ENCODE assay signal across 32 mouse cellular contexts in the genomic region with DNA sequence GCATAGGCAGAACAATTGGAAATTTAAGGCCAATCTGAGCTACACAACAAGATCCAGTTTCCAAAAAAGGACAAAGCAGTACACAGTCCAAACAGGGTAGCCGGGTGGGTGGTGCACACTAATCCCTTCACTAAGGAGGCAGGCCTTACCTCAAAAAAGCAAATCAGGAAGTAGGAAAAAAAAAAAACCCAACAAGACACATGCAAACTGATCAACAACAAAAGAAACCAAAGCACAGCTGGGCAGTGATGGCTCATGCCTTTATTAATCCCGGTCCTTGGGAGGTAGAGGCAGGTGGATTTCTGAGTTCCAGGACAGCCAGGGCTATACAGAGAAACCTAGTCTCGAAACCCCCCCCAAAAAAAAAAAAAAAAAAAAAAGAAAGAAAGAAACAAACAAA. TPM values are rescaled to one million over a fixed set of nuclear protein-coding genes. Genes with fewer than 3 reads are reported as not detected.
A peak's percentile ranks its signal among the peaks of the same experiment; 100 is the strongest.
DNase-seq lines count a peak whose midpoint lies in the region; ATAC-seq and TF ChIP-seq lines count a peak whose summit lies in the region.
"Had no signal": no experiment of that assay in that cellular context is flagged by ENCODE, and none has a peak within 500 bp of the region (broad histone marks: within the 10 kb centered on the region; RNA-seq: fewer than 3 reads in every experiment).

No protein-coding gene starts in this region.

- H3K4me2 ChIP-seq in midbrain, embryonic 14.5 days (ENCODE audit: low read length), result no peak overlapping the region
- H3K4me2 ChIP-seq: embryonic facial prominence, embryonic 12.5 days; embryonic facial prominence, embryonic 15.5 days; heart, embryonic 13.5 days; hindbrain, embryonic 14.5 days; intestine, embryonic 15.5 days had no signal

- in situ Hi-C loops in ES-E14 (cut with MboI; ENCODE audit: low sequenced_read_pairs in 2 of 2, unreplicated experiment in 2 of 2), result no loop called here

- H3K9ac ChIP-seq in ES-E14 (ENCODE audit: insufficient read depth, low read depth, low read length, poor library complexity, severe bottlenecking), result no peak overlapping the region
- H3K9ac ChIP-seq in midbrain, embryonic 14.5 days (replicated peaks; ENCODE audit: low read length), result no peak overlapping the region
- H3K9ac ChIP-seq: embryonic facial prominence, embryonic 12.5 days; embryonic facial prominence, embryonic 15.5 days; heart, embryonic 13.5 days; hindbrain, embryonic 14.5 days; intestine, embryonic 15.5 days had no signal

- no peaks in the 10 kb centered on the region for H3K27me3 ChIP-seq in midbrain, embryonic 14.5 days (ENCODE audit: control insufficient read depth, insufficient read depth, low read length)
- H3K27me3 ChIP-seq: embryonic facial prominence, embryonic 12.5 days; embryonic facial prominence, embryonic 15.5 days; intestine, embryonic 15.5 days; Patski had no signal

- no peak for TF ChIP-seq POLR2A in bone marrow, adult 2 months (IDR thresholded peaks at IDR 0.05; ENCODE audit: borderline replicate concordance, control insufficient read depth, low read depth, low read length)

- no peak for TF ChIP-seq CTCF in bone marrow, adult 2 months (IDR thresholded peaks at IDR 0.05; ENCODE audit: control insufficient read depth, insufficient read depth, low read length)

- H3K36me3 ChIP-seq in ES-E14 (ENCODE audit: control insufficient read depth, insufficient read depth, low read length, poor library complexity, severe bottlenecking), result no peaks in the 10 kb centered on the region
- no peaks in the 10 kb centered on the region for H3K36me3 ChIP-seq in midbrain, embryonic 14.5 days (ENCODE audit: control insufficient read depth, insufficient read depth, low read length)
- H3K36me3 ChIP-seq: embryonic facial prominence, embryonic 12.5 days; embryonic facial prominence, embryonic 15.5 days; heart, embryonic 10.5 days; heart, embryonic 13.5 days; intestine, embryonic 15.5 days had no signal

- no peak overlapping the region for H3K4me3 ChIP-seq in ES-E14 (ENCODE audit: insufficient read depth in 1 of 2, low read depth in 1 of 2, low read length in 2 of 2, poor library complexity in 1 of 2, severe bottlenecking in 1 of 2)
- H3K4me3 ChIP-seq in bone marrow, adult 2 months (replicated peaks; ENCODE audit: control insufficient read depth, low read depth, low read length), result peak overlapping the region; percentile 30
- no peak overlapping the region for H3K4me3 ChIP-seq in midbrain, embryonic 14.5 days (replicated peaks; ENCODE audit: low read depth, low read length)
- H3K4me3 ChIP-seq: embryonic facial prominence, embryonic 12.5 days; embryonic facial prominence, embryonic 15.5 days; heart, adult 2 months; heart, embryonic 10.5 days; heart, embryonic 13.5 days; intestine, embryonic 15.5 days had no signal

- peak; percentile 14 for DNase-seq in CD4-positive helper T cell, adult 2 months (ENCODE audit: low read depth, low spot score)
- DNase-seq in ES-E14 (ENCODE audit: low read depth, low spot score), result no peak
- no peak for DNase-seq in midbrain, embryonic 14.5 days
- DNase-seq in thymus, postnatal 36 days, result no peak
- no peak for DNase-seq in embryo, embryonic 10 days (ENCODE audit: low spot score)
- DNase-seq: adrenal gland, adult 2 months; adrenal gland, postnatal 14 days; cerebellum, adult 11-12 months; cerebellum, adult 8-10 months; cerebellum, postnatal 10 days; cerebellum, postnatal 36 days; gastrocnemius, postnatal 10 days; gastrocnemius, postnatal 36 days; heart, adult 2 months; heart, postnatal 14 days; heart, postnatal 4 days; kidney, adult 11 months had no signal

- no peaks in the 10 kb centered on the region for H3K9me3 ChIP-seq in ES-E14 (ENCODE audit: control insufficient read depth, insufficient read depth, low read depth, low read length)
- no peaks in the 10 kb centered on the region for H3K9me3 ChIP-seq in midbrain, embryonic 14.5 days (ENCODE audit: control insufficient read depth, low read length)
- H3K9me3 ChIP-seq: embryonic facial prominence, embryonic 12.5 days; embryonic facial prominence, embryonic 15.5 days; heart, embryonic 10.5 days; heart, embryonic 13.5 days; intestine, embryonic 15.5 days had no signal

- peaks cover 0 to 2% of the 10 kb centered on the region in 2 experiments; a peak in 2 of 4 replicates for H3K4me1 ChIP-seq in ES-E14 (ENCODE audit: control insufficient read depth in 2 of 2, insufficient read depth in 2 of 2, low read length in 2 of 2, poor library complexity in 1 of 2)
- H3K4me1 ChIP-seq in bone marrow, adult 2 months (ENCODE audit: control insufficient read depth, insufficient read depth, low read length), result no peaks in the 10 kb centered on the region; the same call in 1 of the 2 replicates
- peaks cover 18% of the 10 kb centered on the region for H3K4me1 ChIP-seq in midbrain, embryonic 14.5 days (ENCODE audit: control insufficient read depth, insufficient read depth, low read length)

- no peak overlapping the region for H3K27ac ChIP-seq in ES-E14 (ENCODE audit: insufficient read depth, low read depth, low read length, poor library complexity, severe bottlenecking)
- H3K27ac ChIP-seq in bone marrow, adult 2 months (ENCODE audit: control insufficient read depth, insufficient read depth, low read depth, low read length, poor library complexity), result no peak overlapping the region; the same call in 1 of the 2 replicates
- H3K27ac ChIP-seq in midbrain, embryonic 14.5 days (replicated peaks; ENCODE audit: low read depth, low read length), result no peak overlapping the region
- H3K27ac ChIP-seq: embryonic facial prominence, embryonic 12.5 days; embryonic facial prominence, embryonic 15.5 days; heart, adult 2 months; heart, embryonic 10.5 days; heart, embryonic 13.5 days; hindbrain, embryonic 14.5 days; hindbrain, postnatal 0 days; intestine, embryonic 15.5 days had no signal

- ATAC-seq in midbrain, embryonic 14.5 days (ENCODE audit: low FRiP score, low TSS enrichment), result no peak
- ATAC-seq: forebrain, embryonic 16.5 days; hindbrain, postnatal 0 days; intestine, embryonic 15.5 days; Patski had no signal

- WGBS in bone marrow, adult 2 months, result 49% methylated on average over 3 of the region's 3 CpGs
- 62% methylated on average over 3 of the region's 3 CpGs for WGBS in midbrain, embryonic 14.5 days

TF ChIP-seq in ES-E14, 5 proteins besides CTCF, POLR2A, EP300 and RAD21:
- TF ChIP-seq ZNF384 (IDR thresholded peaks at IDR 0.05; ENCODE audit: low read depth, low read length) (peak; percentile 70), MAFK (IDR thresholded peaks at IDR 0.05; ENCODE audit: insufficient read depth, low read depth, low read length) (no peak), HCFC1 (IDR thresholded peaks at IDR 0.05; ENCODE audit: borderline replicate concordance, insufficient read depth, low read length) (no peak)

RNA-seq across cellular contexts. Expression of a gene that starts 2.5 kb away (rescaled TPM):
- 31.3 and 45.2 TPM in 2 replicates for total RNA-seq in ES-E14 (2012; rRNA removed)
- polyA plus RNA-seq in bone marrow, adult 2 months (2011; ENCODE audit: insufficient read depth, insufficient read length, low replicate concordance, missing spikeins), result 22.6 and 65.3 TPM in 2 replicates
- 28.4 and 44.1 TPM in 2 replicates for polyA plus RNA-seq in midbrain, embryonic 14.5 days (2014; fragmentation: Nextera tagmentation; extraction: Ambion mirVana)

RNA-seq across cellular contexts. Expression of a gene that starts 2.5 kb away (rescaled TPM):
- total RNA-seq in ES-E14 (2012; rRNA removed), result 5.1 and 7.1 TPM in 2 replicates
- 1.9 and 4.7 TPM in 2 replicates for polyA plus RNA-seq in bone marrow, adult 2 months (2011; ENCODE audit: insufficient read depth, insufficient read length, low replicate concordance, missing spikeins)
- 20.8 and 25.2 TPM in 2 replicates for polyA plus RNA-seq in midbrain, embryonic 14.5 days (2014; fragmentation: Nextera tagmentation; extraction: Ambion mirVana)

RNA-seq across cellular contexts. Expression of a gene that starts 29.1 kb away (rescaled TPM):
- 0.04 TPM in 1 of 2 replicates, not detected in the other for total RNA-seq in ES-E14 (2012; rRNA removed)
- polyA plus RNA-seq in bone marrow, adult 2 months (2011; ENCODE audit: insufficient read depth, insufficient read length, low replicate concordance, missing spikeins), result not detected in 2 replicates
- polyA plus RNA-seq in midbrain, embryonic 14.5 days (2014; fragmentation: Nextera tagmentation; extraction: Ambion mirVana), result not detected in 2 replicates
- total RNA-seq: adrenal gland, adult 2 months; adrenal gland, postnatal 14 days; adrenal gland, postnatal 4 days; gastrocnemius, adult 18-20 months; gastrocnemius, postnatal 10 days; heart, postnatal 4 days; hindbrain, postnatal 0 days had no signal
- polyA plus RNA-seq: brain, embryonic 14.5 days; cortical plate, adult 2 months; embryonic facial prominence, embryonic 12.5 days; embryonic facial prominence, embryonic 15.5 days; forebrain, embryonic 16.5 days; heart, adult 2 months; heart, embryonic 10.5 days; heart, embryonic 13.5 days; heart, embryonic 16.5 days; hindbrain, postnatal 0 days; intestine, embryonic 15.5 days; Patski had no signal

RNA-seq across cellular contexts. Expression of a gene that starts 29.1 kb away (rescaled TPM):
- total RNA-seq in ES-E14 (2012; rRNA removed), result 1.2 and 1.4 TPM in 2 replicates
- polyA plus RNA-seq in bone marrow, adult 2 months (2011; ENCODE audit: insufficient read depth, insufficient read length, low replicate concordance, missing spikeins), result not detected in 2 replicates
- 1.7 and 1.8 TPM in 2 replicates for polyA plus RNA-seq in midbrain, embryonic 14.5 days (2014; fragmentation: Nextera tagmentation; extraction: Ambion mirVana)

RNA-seq across cellular contexts. Expression of a gene that starts 52.5 kb away (rescaled TPM):
- total RNA-seq in ES-E14 (2012; rRNA removed), result 14.9 and 18.0 TPM in 2 replicates
- polyA plus RNA-seq in bone marrow, adult 2 months (2011; ENCODE audit: insufficient read depth, insufficient read length, low replicate concordance, missing spikeins), result 2.3 and 4.3 TPM in 2 replicates
- 13.6 and 16.8 TPM in 2 replicates for polyA plus RNA-seq in midbrain, embryonic 14.5 days (2014; fragmentation: Nextera tagmentation; extraction: Ambion mirVana)
